Mouse (Mus musculus): ENCODE data around the gene Pnpla3. TPM values are rescaled to one million over a fixed set of nuclear protein-coding genes. Genes with fewer than 3 reads are reported as not detected.

The Pnpla3 gene
- polyA plus RNA-seq, 1 experiment from 2014 or later = 1.2 TPM

GRCm38 (mm10) chr15:84234794-84235581 is 67.4 kb downstream of the Pnpla3 start:
- peak overlapping the region; percentile 27; the same call in 1 of the 2 replicates for H3K27ac ChIP-seq
- no peaks in the 10 kb centered on the region for H3K9me3 ChIP-seq (replicated peaks)
- WGBS (ENCODE audit: insufficient replicate concordance) = 64% methylated on average over 7 of the region's 7 CpGs
- ATAC-seq (ENCODE audit: low read depth) = no peak
- no peak for DNase-seq
- 0 out of 2 replicates have a peak overlapping the region, but pooled peaks have one; percentile 23 for H3K4me2 ChIP-seq
- H3K36me3 ChIP-seq = peaks cover 5% of the 10 kb centered on the region; the same call in 1 of the 2 replicates
- peaks cover 5% of the 10 kb centered on the region for H3K27me3 ChIP-seq
- no peak overlapping the region for H3K9ac ChIP-seq
- H3K4me3 ChIP-seq (replicated peaks) = no peak overlapping the region
- peaks cover 74% of the 10 kb centered on the region for H3K4me1 ChIP-seq (replicated peaks)

GRCm38 (mm10) chr15:84235646-84236045 is 68.0 kb downstream of the Pnpla3 start:
- DNase-seq (no peak), ATAC-seq (ENCODE audit: low read depth) (no peak)
- peaks cover 5% of the 10 kb centered on the region for H3K27me3 ChIP-seq
- H3K36me3 ChIP-seq = peaks cover 5% of the 10 kb centered on the region; the same call in 1 of the 2 replicates
- H3K9ac ChIP-seq = no peak overlapping the region
- no peak overlapping the region for H3K27ac ChIP-seq
- 27% methylated on average over 7 of the region's 7 CpGs for WGBS (ENCODE audit: insufficient replicate concordance)
- peaks cover 67% of the 10 kb centered on the region for H3K4me1 ChIP-seq (replicated peaks)
- no peak overlapping the region for H3K4me2 ChIP-seq
- H3K9me3 ChIP-seq (replicated peaks) = no peaks in the 10 kb centered on the region
- H3K4me3 ChIP-seq (replicated peaks) = no peak overlapping the region

Small RNA genes lying within 50 kb of the gene (microRNA-seq; reads per million reads assigned to microRNA genes)
- gene Mir6392 = not detected

Other genes with a start within 250 kb of the Pnpla3 start
- gene Efcab6, start 102.5 kb upstream of the Pnpla3 start, polyA plus RNA-seq (2015; fragmentation: Nextera tagmentation; extraction: Ambion mirVana) = not detected in 2 replicates
- gene Sult4a1, start 62.1 kb upstream of the Pnpla3 start, polyA plus RNA-seq (2015; fragmentation: Nextera tagmentation; extraction: Ambion mirVana) = 0.12 and 0.24 TPM in 2 replicates
- gene Pnpla5, start 44.7 kb upstream of the Pnpla3 start, polyA plus RNA-seq (2015; fragmentation: Nextera tagmentation; extraction: Ambion mirVana) = not detected in 2 replicates
- 98.0 and 106 TPM in 2 replicates for gene Samm50, start 24.4 kb downstream of the Pnpla3 start, polyA plus RNA-seq (2015; fragmentation: Nextera tagmentation; extraction: Ambion mirVana)
- 6.7 and 8.1 TPM in 2 replicates for gene Parvb, start 64.2 kb downstream of the Pnpla3 start, polyA plus RNA-seq (2015; fragmentation: Nextera tagmentation; extraction: Ambion mirVana)
- gene Parvg, start 156.2 kb downstream of the Pnpla3 start, polyA plus RNA-seq (2015; fragmentation: Nextera tagmentation; extraction: Ambion mirVana) = 9.4 and 9.8 TPM in 2 replicates